Mouse (Mus musculus): Measurements from ENCODE around the gene Cdk6. TPM values are rescaled to one million over a fixed set of nuclear protein-coding genes. Genes with fewer than 3 reads are reported as not detected.

The Cdk6 gene
- polyA plus RNA-seq, 1 experiment from 2014 or later, result 10.2 TPM

DNA sequence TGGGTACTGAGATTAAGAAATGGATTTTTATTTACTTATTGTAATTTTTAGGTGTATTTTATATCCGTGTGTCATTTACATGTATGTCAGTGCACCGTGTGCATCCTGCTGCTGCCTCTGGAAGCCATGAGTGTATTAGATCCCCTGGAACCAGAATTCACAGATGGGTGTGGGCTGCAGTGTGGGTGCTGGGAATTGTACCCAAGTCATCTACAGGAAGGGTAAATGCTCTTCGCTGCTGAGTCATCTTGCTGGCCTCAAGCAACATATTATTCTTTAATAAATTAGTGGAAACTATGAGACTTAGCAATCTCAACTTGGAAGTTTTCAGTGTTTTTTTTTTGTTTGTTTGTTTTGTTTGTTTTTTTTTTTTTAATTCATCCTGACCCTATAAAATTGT is 11.0 kb downstream of the Cdk6 start:
- Histone ChIP-seq H3K9me3 (no peaks in the 10 kb centered on the region), H3K27ac (no peak overlapping the region), H3K4me3 (no peak overlapping the region), H3K4me2 (no peak overlapping the region), H3K4me1 (no peaks in the 10 kb centered on the region), H3K36me3 (replicated peaks) (no peaks in the 10 kb centered on the region), H3K9ac (no peak overlapping the region), H3K27me3 (replicated peaks) (no peaks in the 10 kb centered on the region)
- 93% methylated on average over 3 of the region's 3 CpGs for WGBS
- ATAC-seq (replicated peaks), result no peak

DNA sequence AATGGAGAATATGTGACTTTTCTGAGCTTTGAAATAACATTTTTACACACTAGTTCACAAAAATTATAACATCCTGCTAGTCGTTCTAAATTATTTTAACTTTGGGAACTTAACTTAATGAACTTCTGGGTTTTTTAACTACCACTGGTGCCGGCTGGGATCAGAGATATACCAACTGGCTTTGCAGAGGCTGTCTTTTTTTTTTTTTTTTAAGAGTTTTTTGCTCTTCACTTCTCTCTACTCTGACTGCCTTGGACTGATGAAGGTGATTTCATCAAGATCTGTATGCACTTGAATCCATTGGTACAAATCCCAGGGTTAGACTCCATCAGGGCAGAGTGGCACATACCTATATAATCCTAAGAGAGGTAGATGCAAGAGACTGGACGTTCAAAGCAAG is 11.5 kb downstream of the Cdk6 start:
- H3K27ac ChIP-seq, result no peak overlapping the region
- no peak overlapping the region for H3K4me2 ChIP-seq
- H3K9me3 ChIP-seq, result no peaks in the 10 kb centered on the region
- 92% methylated on average over 3 of the region's 3 CpGs for WGBS
- no peak for ATAC-seq (replicated peaks)
- no peaks in the 10 kb centered on the region for H3K36me3 ChIP-seq (replicated peaks)
- no peak overlapping the region for H3K4me3 ChIP-seq
- no peaks in the 10 kb centered on the region for H3K4me1 ChIP-seq
- H3K27me3 ChIP-seq (replicated peaks), result no peaks in the 10 kb centered on the region
- no peak overlapping the region for H3K9ac ChIP-seq

DNA sequence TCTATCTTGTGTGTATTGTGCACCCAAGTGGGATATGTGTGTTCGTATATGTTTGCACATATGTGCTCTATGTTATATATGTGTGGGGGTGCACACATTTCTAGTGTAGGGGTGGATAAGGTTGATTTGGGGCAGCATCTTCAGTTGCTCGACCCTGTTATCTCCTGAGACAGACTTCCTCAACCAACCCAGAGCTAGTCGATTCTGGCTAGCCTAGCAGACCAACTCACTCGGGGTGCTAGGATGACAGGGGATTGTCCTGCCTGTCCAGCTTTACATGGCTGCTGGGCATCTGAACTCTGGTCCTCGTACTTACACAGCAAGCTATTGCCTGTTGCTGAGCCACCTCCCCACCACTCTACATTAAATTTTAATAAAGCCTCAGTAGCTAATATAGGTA is 13.0 kb downstream of the Cdk6 start:
- Histone ChIP-seq H3K27me3 (replicated peaks) (no peaks in the 10 kb centered on the region), H3K9ac (no peak overlapping the region), H3K36me3 (replicated peaks) (no peaks in the 10 kb centered on the region), H3K27ac (no peak overlapping the region), H3K4me1 (no peaks in the 10 kb centered on the region), H3K4me2 (no peak overlapping the region), H3K4me3 (no peak overlapping the region), H3K9me3 (no peaks in the 10 kb centered on the region)
- WGBS, result 90% methylated on average over 5 of the region's 5 CpGs
- ATAC-seq (replicated peaks), result no peak

DNA sequence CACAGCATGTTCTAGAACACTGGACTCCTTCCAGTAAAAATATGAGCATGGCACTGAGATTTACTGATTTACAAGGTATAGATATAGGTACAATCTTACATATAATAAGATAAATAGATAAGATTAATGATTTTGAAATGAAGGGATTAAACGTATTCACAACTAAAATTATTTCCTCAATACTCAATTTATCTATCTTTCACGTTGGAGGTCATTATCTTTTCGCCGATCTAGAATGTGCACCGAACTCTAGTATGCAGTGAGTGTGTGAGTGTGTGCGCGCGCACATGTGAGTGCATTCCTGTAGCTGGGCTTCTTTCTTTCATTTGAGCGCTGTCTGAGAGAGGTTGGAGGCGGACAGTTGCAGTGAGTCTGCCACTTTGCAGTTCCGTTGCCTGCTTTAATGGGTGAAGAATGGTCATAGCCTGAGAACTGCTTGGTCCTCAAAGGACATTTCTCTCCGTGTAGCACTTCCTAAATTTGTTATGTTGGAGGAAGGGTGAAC is 13.8 kb downstream of the Cdk6 start:
- no peaks in the 10 kb centered on the region for H3K9me3 ChIP-seq
- H3K9ac ChIP-seq, result no peak overlapping the region
- no peak overlapping the region for H3K4me3 ChIP-seq
- no peak for ATAC-seq (replicated peaks)
- no peaks in the 10 kb centered on the region for H3K4me1 ChIP-seq
- no peak overlapping the region for H3K4me2 ChIP-seq
- no peak overlapping the region for H3K27ac ChIP-seq
- no peaks in the 10 kb centered on the region for H3K27me3 ChIP-seq (replicated peaks)
- no peaks in the 10 kb centered on the region for H3K36me3 ChIP-seq (replicated peaks)
- 91% methylated on average over 12 of the region's 12 CpGs for WGBS

DNA sequence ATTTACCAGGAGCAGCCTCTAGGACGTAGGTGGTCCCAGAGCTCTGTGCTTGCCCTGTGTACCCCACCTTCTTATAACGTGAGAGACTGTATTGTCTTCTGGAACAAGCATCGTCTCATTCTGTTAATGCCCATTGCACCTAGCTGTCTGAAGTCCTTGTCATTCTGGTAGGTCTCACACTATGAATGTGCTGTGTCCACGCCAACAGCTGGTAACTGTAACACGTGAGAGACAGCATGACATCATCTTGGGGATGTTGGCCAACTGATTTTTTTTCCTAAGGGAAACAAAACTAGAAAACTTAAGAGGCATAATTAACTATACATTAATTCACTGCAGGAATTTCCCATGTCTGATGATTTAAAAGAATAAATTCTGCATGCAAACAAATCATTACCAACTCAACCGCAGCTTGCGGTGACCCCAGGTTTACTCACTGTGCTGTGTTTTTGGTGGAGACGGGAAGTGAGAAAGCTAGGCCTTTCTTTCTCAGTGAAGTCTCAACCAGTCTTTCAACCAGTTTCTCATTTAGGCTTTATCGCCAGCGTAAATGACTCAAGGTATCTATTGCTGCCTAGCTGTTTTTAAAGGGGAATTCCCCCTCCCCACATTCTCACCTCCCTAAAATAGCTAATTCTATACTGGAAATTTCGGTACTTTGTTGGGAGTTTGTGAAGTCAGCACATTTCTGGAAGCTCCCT is 14.4 kb downstream of the Cdk6 start:
- Histone ChIP-seq H3K9ac (no peak overlapping the region), H3K4me2 (no peak overlapping the region), H3K27ac (no peak overlapping the region), H3K36me3 (replicated peaks) (no peaks in the 10 kb centered on the region), H3K4me3 (no peak overlapping the region), H3K4me1 (no peaks in the 10 kb centered on the region), H3K27me3 (replicated peaks) (no peaks in the 10 kb centered on the region), H3K9me3 (no peaks in the 10 kb centered on the region)
- no peak for ATAC-seq (replicated peaks)
- 78% methylated on average over 11 of the region's 11 CpGs for WGBS

DNA sequence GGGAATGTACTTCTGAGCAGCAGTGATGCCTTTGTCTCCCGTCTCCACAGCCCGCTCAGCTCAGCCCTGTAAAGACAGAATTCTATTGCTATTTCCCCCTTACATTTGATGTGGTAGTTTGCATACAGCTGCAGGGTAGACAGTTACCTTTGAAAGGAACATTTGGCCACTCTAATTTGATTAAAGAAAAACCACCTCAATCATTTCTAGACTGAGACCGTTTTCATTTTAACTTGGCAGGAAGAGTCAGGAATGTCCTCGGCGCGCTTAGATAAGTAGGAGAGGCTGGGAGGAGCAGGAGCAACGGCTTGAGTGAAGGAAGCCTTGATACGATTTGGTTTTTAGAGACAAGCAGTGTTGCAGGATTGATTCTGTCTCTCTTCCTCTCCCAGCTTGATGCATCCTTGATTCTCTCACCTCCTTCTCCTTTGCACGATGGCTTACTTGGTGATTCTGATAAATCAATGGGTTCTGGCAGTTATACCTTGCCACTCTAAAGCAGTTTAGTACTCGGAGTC is 15.0 kb downstream of the Cdk6 start:
- 58% methylated on average over 10 of the region's 10 CpGs for WGBS
- Histone ChIP-seq H3K4me3 (no peak overlapping the region), H3K9me3 (no peaks in the 10 kb centered on the region), H3K4me1 (no peaks in the 10 kb centered on the region), H3K4me2 (no peak overlapping the region), H3K9ac (no peak overlapping the region), H3K36me3 (replicated peaks) (no peaks in the 10 kb centered on the region), H3K27ac (no peak overlapping the region), H3K27me3 (replicated peaks) (no peaks in the 10 kb centered on the region)
- no peak for ATAC-seq (replicated peaks)

DNA sequence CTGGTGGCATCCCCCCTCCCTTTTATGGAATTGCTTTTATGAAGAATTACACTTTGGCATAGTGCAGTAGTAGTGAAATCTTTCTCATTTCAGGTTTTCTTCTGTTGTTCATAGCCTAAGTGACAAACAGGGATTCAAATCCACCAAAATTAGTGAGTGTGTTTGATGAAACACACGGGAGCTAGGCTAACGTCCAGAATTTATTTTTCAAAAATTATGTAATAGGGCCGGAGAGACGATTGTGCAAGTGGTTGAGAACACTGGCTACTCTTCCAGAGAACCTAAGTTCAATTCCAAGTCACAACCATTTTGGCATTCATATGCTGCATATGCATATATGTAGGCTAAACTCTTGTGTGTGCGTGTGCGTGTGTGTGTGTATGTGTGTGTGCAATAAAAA is 16.2 kb downstream of the Cdk6 start:
- no peak for ATAC-seq (replicated peaks)

DNA sequence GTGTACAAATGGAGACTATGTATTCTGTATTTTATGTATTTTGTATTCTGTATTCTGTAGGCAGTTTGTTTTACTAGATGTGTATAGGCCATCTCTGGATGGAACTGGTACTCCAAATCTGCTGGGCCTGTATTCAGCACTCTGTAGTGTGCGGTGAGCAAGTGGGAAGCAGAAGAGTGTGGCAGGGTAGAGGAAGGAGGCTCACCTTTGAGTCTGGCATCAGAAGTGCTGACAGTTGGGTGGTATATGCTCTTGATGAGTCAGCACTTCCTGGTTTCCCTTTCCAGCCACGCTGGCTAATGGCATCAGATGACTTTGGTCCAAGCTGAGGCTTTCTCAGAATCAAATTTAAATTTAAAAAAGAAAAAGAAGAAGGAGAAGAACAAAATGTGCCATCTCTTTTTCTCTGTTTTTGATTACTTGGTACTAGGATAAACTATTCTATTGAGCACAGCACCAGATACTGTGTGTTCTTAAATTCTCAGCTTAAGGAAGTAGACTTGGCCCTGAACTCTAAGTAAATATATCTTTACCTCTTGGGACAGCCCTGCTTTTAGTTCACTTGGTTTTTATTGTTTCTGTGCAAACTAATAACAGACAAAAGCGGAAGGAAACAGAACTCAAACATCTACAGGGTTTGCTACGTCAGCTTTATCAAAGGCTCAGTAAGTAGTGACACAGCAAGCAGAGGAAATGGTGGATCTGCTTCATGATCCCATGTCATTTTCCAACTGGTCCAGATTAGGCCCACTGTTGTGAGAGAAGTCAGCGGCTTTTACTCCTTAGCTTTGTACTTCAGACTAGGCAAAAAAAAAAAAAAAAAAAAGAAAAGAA is 17.6 kb downstream of the Cdk6 start:
- Histone ChIP-seq H3K9ac (no peak overlapping the region), H3K4me3 (no peak overlapping the region), H3K36me3 (replicated peaks) (no peaks in the 10 kb centered on the region), H3K4me2 (no peak overlapping the region), H3K4me1 (no peaks in the 10 kb centered on the region), H3K27ac (no peak overlapping the region), H3K9me3 (no peaks in the 10 kb centered on the region), H3K27me3 (replicated peaks) (no peaks in the 10 kb centered on the region)
- WGBS, result 90% methylated on average over 5 of the region's 5 CpGs
- ATAC-seq (replicated peaks), result no peak

More for the DNA sequence above, 16.2 kb downstream of the Cdk6 start:
- Histone ChIP-seq H3K27ac (no peak overlapping the region), H3K4me1 (no peaks in the 10 kb centered on the region), H3K4me3 (no peak overlapping the region), H3K9me3 (no peaks in the 10 kb centered on the region), H3K36me3 (replicated peaks) (no peaks in the 10 kb centered on the region), H3K27me3 (replicated peaks) (no peaks in the 10 kb centered on the region), H3K4me2 (no peak overlapping the region), H3K9ac (no peak overlapping the region)
- 95% methylated on average over 6 of the region's 6 CpGs for WGBS

DNA sequence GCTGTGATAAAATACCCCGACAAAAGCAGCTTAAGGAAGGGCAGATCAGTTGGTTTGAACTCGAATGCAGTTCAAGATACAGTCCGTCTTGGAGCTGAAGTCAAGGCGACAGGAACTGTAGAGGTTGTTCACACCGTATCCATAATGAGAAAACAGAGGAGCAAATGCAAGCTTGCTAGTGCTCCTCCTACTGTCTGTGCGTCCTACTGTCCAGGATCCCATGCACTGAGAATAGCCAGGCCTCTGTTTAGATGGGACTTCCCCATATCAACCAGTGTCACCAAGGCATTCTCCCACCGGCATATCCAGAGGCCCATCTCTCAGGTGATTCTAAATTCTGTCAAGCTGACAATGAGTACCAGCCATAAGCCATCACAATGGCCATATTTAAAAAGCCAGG is 18.6 kb downstream of the Cdk6 start:
- Histone ChIP-seq H3K4me3 (no peak overlapping the region), H3K9me3 (no peaks in the 10 kb centered on the region), H3K4me2 (no peak overlapping the region), H3K9ac (no peak overlapping the region), H3K36me3 (replicated peaks) (no peaks in the 10 kb centered on the region), H3K27ac (no peak overlapping the region), H3K4me1 (no peaks in the 10 kb centered on the region), H3K27me3 (replicated peaks) (no peaks in the 10 kb centered on the region)
- 85% methylated on average over 7 of the region's 7 CpGs for WGBS
- no peak for ATAC-seq (replicated peaks)

DNA sequence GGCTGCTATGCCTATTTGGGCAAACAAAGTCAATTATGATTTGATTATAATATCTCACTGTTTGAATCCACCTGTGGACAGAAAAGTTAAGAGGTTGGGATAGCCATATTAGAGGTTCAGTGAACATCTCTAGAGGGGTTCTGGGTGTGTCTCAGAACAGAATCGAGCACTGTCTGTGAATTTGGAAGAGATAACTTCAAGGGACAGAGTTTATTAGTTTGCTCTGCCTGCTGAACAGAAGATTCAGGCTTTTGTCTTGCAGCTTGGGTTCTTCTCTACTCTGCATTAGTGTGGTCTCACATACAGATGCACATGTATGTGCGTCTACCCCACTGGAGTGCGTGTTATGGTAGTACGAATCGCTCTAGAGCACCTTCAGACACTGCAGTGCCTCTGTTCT is 20.0 kb downstream of the Cdk6 start:
- no peaks in the 10 kb centered on the region for H3K4me1 ChIP-seq
- no peaks in the 10 kb centered on the region for H3K9me3 ChIP-seq
- H3K27me3 ChIP-seq (replicated peaks), result no peaks in the 10 kb centered on the region
- 92% methylated on average over 5 of the region's 5 CpGs for WGBS
- H3K4me2 ChIP-seq, result no peak overlapping the region
- H3K4me3 ChIP-seq, result no peak overlapping the region
- no peaks in the 10 kb centered on the region for H3K36me3 ChIP-seq (replicated peaks)
- no peak overlapping the region for H3K27ac ChIP-seq
- no peak for ATAC-seq (replicated peaks)
- no peak overlapping the region for H3K9ac ChIP-seq

DNA sequence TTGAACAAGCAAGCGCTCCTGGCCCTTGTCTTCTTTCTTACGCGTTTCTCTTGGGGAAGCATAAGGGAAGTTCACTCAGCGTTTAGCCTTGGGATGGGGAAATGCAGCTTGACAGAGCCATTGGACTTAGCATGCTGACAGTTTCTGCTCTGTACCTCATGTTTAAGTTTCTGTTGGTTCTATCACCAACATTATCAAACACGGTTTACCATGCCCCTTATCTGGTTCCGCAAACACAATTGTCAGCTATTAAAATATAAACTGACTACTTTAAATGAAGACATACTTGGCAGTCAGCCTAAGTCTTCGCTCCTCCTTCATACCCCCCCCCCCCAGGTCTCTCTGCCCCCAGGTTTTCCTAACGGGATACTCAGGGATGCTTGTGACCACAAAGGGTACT is 20.8 kb downstream of the Cdk6 start:
- Histone ChIP-seq H3K27me3 (replicated peaks) (no peaks in the 10 kb centered on the region), H3K27ac (no peak overlapping the region), H3K4me2 (no peak overlapping the region), H3K4me1 (no peaks in the 10 kb centered on the region), H3K36me3 (replicated peaks) (no peaks in the 10 kb centered on the region), H3K4me3 (no peak overlapping the region), H3K9me3 (no peaks in the 10 kb centered on the region), H3K9ac (no peak overlapping the region)
- ATAC-seq (replicated peaks), result no peak
- WGBS, result 91% methylated on average over 8 of the region's 8 CpGs

DNA sequence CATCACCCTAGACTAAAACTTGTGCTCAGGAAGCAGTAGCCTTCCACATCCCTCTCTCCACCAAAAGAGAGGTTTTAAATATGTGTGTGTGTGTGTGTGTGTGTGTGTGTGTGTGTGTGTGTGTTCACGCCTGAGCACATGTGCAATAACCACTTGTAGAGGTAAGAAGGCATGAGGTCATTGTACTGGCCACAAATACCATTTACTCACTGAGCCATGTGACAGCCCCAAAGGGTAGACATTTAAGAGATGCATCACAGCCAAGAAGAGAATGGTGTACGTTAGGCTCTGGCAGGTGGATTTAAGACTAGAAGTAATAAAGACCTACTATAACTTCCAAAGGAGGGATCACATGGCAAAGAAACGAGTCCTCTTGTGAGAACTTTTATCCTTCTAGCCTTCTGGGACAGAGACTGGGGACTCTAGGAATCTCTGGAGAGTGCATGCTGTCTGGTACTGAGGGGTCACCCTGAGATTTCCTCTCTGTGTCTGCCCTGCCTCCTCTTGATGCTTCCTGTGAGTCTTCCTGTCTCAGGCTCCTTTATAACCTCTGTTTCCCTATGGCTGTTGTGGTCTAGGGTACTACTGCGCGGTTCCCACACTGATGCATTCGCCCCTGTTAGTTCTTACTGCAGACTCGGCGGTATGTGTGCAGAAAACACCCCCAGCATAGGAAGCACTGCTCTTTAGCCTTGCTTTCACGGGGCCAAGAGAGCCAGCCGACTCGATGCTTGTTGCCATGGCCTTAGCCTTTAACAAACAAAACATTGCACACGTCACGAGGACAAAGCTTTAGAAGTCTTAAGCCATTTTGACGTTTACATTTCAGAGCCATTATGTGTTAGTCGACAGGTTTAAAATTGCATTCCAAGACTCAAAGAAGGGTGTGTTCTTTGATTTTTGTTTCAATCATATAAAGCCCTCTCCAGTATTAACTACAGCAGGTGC is 22.0 kb downstream of the Cdk6 start:
- Histone ChIP-seq H3K4me1 (no peaks in the 10 kb centered on the region), H3K27me3 (replicated peaks) (no peaks in the 10 kb centered on the region), H3K4me2 (no peak overlapping the region), H3K36me3 (replicated peaks) (no peaks in the 10 kb centered on the region), H3K4me3 (no peak overlapping the region), H3K27ac (no peak overlapping the region), H3K9me3 (no peaks in the 10 kb centered on the region), H3K9ac (no peak overlapping the region)
- WGBS, result 62% methylated on average over 15 of the region's 15 CpGs
- no peak for ATAC-seq (replicated peaks)

All from midbrain, embryonic 15.5 days (tissue).